Mouse (Mus musculus): ENCODE data around the gene Krt17.

GRCm38 (mm10) chr11:100221741-100222140 is 39.1 kb downstream of the Krt17 start:
- TF ChIP-seq MEF2A (IDR thresholded peaks at IDR 0.05; ENCODE audit: extremely low read depth, insufficient replicate concordance, low read depth, low read length, poor library complexity, severe bottlenecking) (no peak), CHD2 (IDR thresholded peaks at IDR 0.05; ENCODE audit: low read length) (no peak), EP300 (IDR thresholded peaks at IDR 0.05; ENCODE audit: low read depth in 1 of 2, low read length in 2 of 2) (no peak)

Data from MEL (cell line).